9 mouse cellular contexts compared by ENCODE assay signal in the genomic region with DNA sequence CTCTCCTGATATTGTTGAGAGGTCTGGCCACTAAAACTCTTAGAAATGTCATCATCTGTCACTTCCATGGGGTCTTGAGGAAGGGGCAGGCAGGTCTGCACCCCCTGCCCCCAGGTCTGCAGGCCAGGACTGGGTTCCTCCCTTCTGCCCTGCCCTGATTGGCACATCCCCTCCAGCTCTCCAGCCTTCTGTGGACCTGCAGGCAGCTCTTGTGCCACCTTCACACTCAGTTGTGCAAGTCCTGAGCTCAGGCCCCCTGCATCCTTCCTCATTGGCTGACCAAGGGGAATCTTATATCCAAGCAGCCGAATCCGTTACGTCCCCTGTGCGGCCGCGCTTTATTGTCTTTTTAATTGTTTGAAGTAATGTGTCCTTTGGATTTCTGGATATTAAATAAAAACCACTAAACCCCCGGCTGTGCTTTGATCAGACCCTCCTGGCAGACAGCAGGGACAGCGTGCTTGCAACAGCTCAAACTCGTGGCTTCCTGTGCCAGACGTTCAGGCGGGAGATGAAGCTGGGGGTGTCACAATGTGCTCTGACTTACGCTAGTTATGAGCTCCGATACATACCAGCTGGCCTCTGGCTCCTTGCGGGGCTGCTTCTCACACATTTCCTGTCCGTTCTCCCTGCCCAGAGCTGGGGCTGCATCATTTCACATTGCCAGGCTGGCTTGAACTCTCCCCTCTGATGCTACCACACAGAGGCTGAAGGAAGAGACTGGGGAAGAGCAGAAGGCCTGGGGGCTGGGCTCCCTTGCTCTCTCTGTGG. TPM values are rescaled to one million over a fixed set of nuclear protein-coding genes. Genes with fewer than 3 reads are reported as not detected.
A peak's percentile ranks its signal among the peaks of the same experiment; 100 is the strongest.
DNase-seq lines count a peak whose midpoint lies in the region; ATAC-seq and TF ChIP-seq lines count a peak whose summit lies in the region.
"Had no signal": no experiment of that assay in that cellular context is flagged by ENCODE, and none has a peak within 500 bp of the region (broad histone marks: within the 10 kb centered on the region; RNA-seq: fewer than 3 reads in every experiment).

No protein-coding gene starts in this region.

- no peak overlapping the region for H3K27ac ChIP-seq in intestine, embryonic 15.5 days
- H3K27ac ChIP-seq in intestine, postnatal 0 days (ENCODE audit: low read depth, low read length) = no peak overlapping the region
- no peak overlapping the region for H3K27ac ChIP-seq in midbrain, postnatal 0 days (ENCODE audit: low read depth, low read length)

- peak; percentile 75 for DNase-seq in brain, embryonic 14.5 days (ENCODE audit: low read depth)
- peak; percentile 62 to 82 for DNase-seq in layer of hippocampus, postnatal 14 days (ENCODE audit: low spot score in 2 of 2)
- DNase-seq in midbrain, postnatal 0 days (ENCODE audit: low spot score) = peak; percentile 60
- no peak for DNase-seq in cerebellum, adult 11-12 months
- no peak for DNase-seq in cerebellum, postnatal 25 days
- no peak for DNase-seq in adrenal gland, postnatal 14 days

- no peaks in the 10 kb centered on the region for H3K36me3 ChIP-seq in intestine, embryonic 15.5 days
- no peaks in the 10 kb centered on the region for H3K36me3 ChIP-seq in intestine, postnatal 0 days (ENCODE audit: control insufficient read depth, insufficient read depth)
- H3K36me3 ChIP-seq in midbrain, postnatal 0 days (ENCODE audit: insufficient read depth, low read length) = no peaks in the 10 kb centered on the region
- H3K36me3 ChIP-seq: limb, embryonic 15.5 days had no signal

- peaks cover 32% of the 10 kb centered on the region for H3K4me1 ChIP-seq in intestine, embryonic 15.5 days (replicated peaks)
- H3K4me1 ChIP-seq in intestine, postnatal 0 days (replicated peaks; ENCODE audit: control insufficient read depth, insufficient read depth, low read length) = peaks cover 4% of the 10 kb centered on the region; the same call in 1 of the 2 replicates
- H3K4me1 ChIP-seq in midbrain, postnatal 0 days (ENCODE audit: insufficient read depth, low read length) = 0 out of 2 replicates have a peak, but pooled peaks cover 5% of the 10 kb centered on the region

- no peak for TF ChIP-seq POLR2A in brain, embryonic 14.5 days (IDR thresholded peaks at IDR 0.05; ENCODE audit: borderline replicate concordance, extremely low read depth, insufficient read depth, insufficient read length, poor library complexity, severe bottlenecking)

- no peak overlapping the region for H3K9ac ChIP-seq in intestine, embryonic 15.5 days
- H3K9ac ChIP-seq in intestine, postnatal 0 days (ENCODE audit: low read depth, low read length) = no peak overlapping the region
- H3K9ac ChIP-seq in midbrain, postnatal 0 days (replicated peaks; ENCODE audit: low read length, poor library complexity, severe bottlenecking) = no peak overlapping the region
- H3K9ac ChIP-seq: limb, embryonic 15.5 days had no signal

- 45% methylated on average over 15 of the region's 15 CpGs for WGBS in intestine, embryonic 15.5 days
- WGBS in intestine, postnatal 0 days = 54% methylated on average over 15 of the region's 15 CpGs
- WGBS in midbrain, postnatal 0 days = 38% methylated on average over 15 of the region's 15 CpGs

- no peak overlapping the region for H3K4me2 ChIP-seq in intestine, embryonic 15.5 days (replicated peaks)
- no peak overlapping the region for H3K4me2 ChIP-seq in intestine, postnatal 0 days (replicated peaks; ENCODE audit: low read depth)
- H3K4me2 ChIP-seq in midbrain, postnatal 0 days (ENCODE audit: low read depth, low read length, poor library complexity, severe bottlenecking) = no peak overlapping the region

- no peak for TF ChIP-seq CTCF in intestine, postnatal 0 days (IDR thresholded peaks at IDR 0.05; ENCODE audit: low read depth)
- no peak for TF ChIP-seq CTCF in brain, embryonic 14.5 days (IDR thresholded peaks at IDR 0.05; ENCODE audit: borderline replicate concordance, extremely low read depth, insufficient read depth, insufficient read length)
- TF ChIP-seq CTCF in midbrain, postnatal 0 days (IDR thresholded peaks at IDR 0.05) = no peak

- no peak overlapping the region for H3K4me3 ChIP-seq in intestine, embryonic 15.5 days (replicated peaks)
- no peak overlapping the region for H3K4me3 ChIP-seq in intestine, postnatal 0 days (ENCODE audit: low read depth, low read length)
- H3K4me3 ChIP-seq in midbrain, postnatal 0 days (ENCODE audit: low read depth, low read length) = no peak overlapping the region
- H3K4me3 ChIP-seq: limb, embryonic 15.5 days had no signal

- no peaks in the 10 kb centered on the region for H3K9me3 ChIP-seq in intestine, embryonic 15.5 days
- H3K9me3 ChIP-seq in intestine, postnatal 0 days (ENCODE audit: control insufficient read depth) = no peaks in the 10 kb centered on the region
- no peaks in the 10 kb centered on the region for H3K9me3 ChIP-seq in midbrain, postnatal 0 days (ENCODE audit: low read length)
- H3K9me3 ChIP-seq: limb, embryonic 15.5 days had no signal

- no peaks in the 10 kb centered on the region for H3K27me3 ChIP-seq in intestine, embryonic 15.5 days (replicated peaks)
- no peaks in the 10 kb centered on the region for H3K27me3 ChIP-seq in intestine, postnatal 0 days (replicated peaks; ENCODE audit: control insufficient read depth, insufficient read depth, low read length)
- no peaks in the 10 kb centered on the region for H3K27me3 ChIP-seq in midbrain, postnatal 0 days (ENCODE audit: insufficient read depth, low read length)
- H3K27me3 ChIP-seq: limb, embryonic 15.5 days had no signal

- 0 out of 2 replicates have a peak, but pooled peaks have one; percentile 39 for ATAC-seq in intestine, embryonic 15.5 days
- ATAC-seq in intestine, postnatal 0 days = no peak
- no peak for ATAC-seq in midbrain, postnatal 0 days (ENCODE audit: low FRiP score)

RNA-seq across cellular contexts. Expression of a gene that starts 8.4 kb away (rescaled TPM):
- polyA plus RNA-seq in intestine, embryonic 15.5 days (2015; fragmentation: Nextera tagmentation; extraction: Ambion mirVana) = 3.0 and 3.8 TPM in 2 replicates
- polyA plus RNA-seq in intestine, postnatal 0 days (2015; fragmentation: Nextera tagmentation; extraction: Ambion mirVana) = 1.1 and 1.2 TPM in 2 replicates
- 1.3 and 1.5 TPM in 2 replicates for polyA plus RNA-seq in brain, embryonic 14.5 days (2012; rRNA removed)
- total RNA-seq in layer of hippocampus, postnatal 14 days (2021) = 1 to 10 TPM; 7.6 to 8.6 TPM
- total RNA-seq in midbrain, postnatal 0 days (2014; rRNA removed) = 1.5 and 1.7 TPM in 2 replicates
- 1.7 and 1.9 TPM in 2 replicates for polyA plus RNA-seq in midbrain, postnatal 0 days (2015; fragmentation: Nextera tagmentation; extraction: Ambion mirVana)
- 1.3 and 6.9 TPM in 2 replicates for total RNA-seq in adrenal gland, postnatal 14 days (2021)

Comparison
In these comparisons a context has a peak if more than half of its experiments do, and no peak if none do; other contexts are left out.
1. DNase-seq: peak in brain, embryonic 14.5 days (single experiment), layer of hippocampus, postnatal 14 days (2 of 2) and midbrain, postnatal 0 days (single experiment); none in cerebellum, adult 11-12 months (single experiment), cerebellum, postnatal 25 days (0 of 2) and adrenal gland, postnatal 14 days (single experiment).